Mouse (Mus musculus) thymus, postnatal 36 days (tissue): Measurements from ENCODE around the gene Nploc4.
"Not testable (repeated sequence)": the region's sequence is repeated elsewhere in the genome, so short reads cannot be mapped to it uniquely, and the experiment has no call there.

ENCODE experiments used
- DNase-seq, 2 experiments: peaks; one replicate each; pipeline ENCODE4 v3.0.0; 2022; ENCODE audit warnings: mixed read lengths in 2 of 2

Nploc4 gene

GRCm38 (mm10) chr11:120442344-120442743, 4.8 kb upstream of the Nploc4 start, which contains the start of gene Tspan10:
Tspan10 (plus strand) TSS chr11:120442644.
- no peak for DNase-seq

GRCm38 (mm10) chr11:120437857-120438385, 413 bp upstream of the Nploc4 start:
- no peak for DNase-seq

- DNase-seq: no peak
Measured at GRCm38 (mm10) chr11:120426727-120427126, 10.8 kb downstream of the Nploc4 start.

GRCm38 (mm10) chr11:120423569-120424295, 13.8 kb downstream of the Nploc4 start:
- peak; percentile 42 to 48 for DNase-seq

GRCm38 (mm10) chr11:120422651-120423568, 14.6 kb downstream of the Nploc4 start:
- no peak for DNase-seq

GRCm38 (mm10) chr11:120418592-120418991, 18.9 kb downstream of the Nploc4 start:
- no peak for DNase-seq

- no peak for DNase-seq
Measured at GRCm38 (mm10) chr11:120417852-120418251, 19.7 kb downstream of the Nploc4 start.

GRCm38 (mm10) chr11:120413621-120414020, 23.9 kb downstream of the Nploc4 start:
- DNase-seq: not testable (repeated sequence)

- no peak for DNase-seq
Measured at GRCm38 (mm10) chr11:120406445-120406844, 31.1 kb downstream of the Nploc4 start.

- DNase-seq: no peak
Measured at GRCm38 (mm10) chr11:120405867-120406266, 31.6 kb downstream of the Nploc4 start.

GRCm38 (mm10) chr11:120404814-120405213, 32.7 kb downstream of the Nploc4 start:
- no peak for DNase-seq

- DNase-seq: no peak
Measured at GRCm38 (mm10) chr11:120399319-120399718, 38.2 kb downstream of the Nploc4 start.

- no peak for DNase-seq
Measured at GRCm38 (mm10) chr11:120397602-120398001, 39.9 kb downstream of the Nploc4 start.

GRCm38 (mm10) chr11:120395661-120396060, 41.8 kb downstream of the Nploc4 start:
- no peak for DNase-seq

GRCm38 (mm10) chr11:120388580-120388979, 48.9 kb downstream of the Nploc4 start:
- DNase-seq: no peak

- DNase-seq: no peak
Measured at GRCm38 (mm10) chr11:120387157-120387556, 50.4 kb downstream of the Nploc4 start.

GRCm38 (mm10) chr11:120386632-120387031, 50.9 kb downstream of the Nploc4 start:
- DNase-seq: no peak

- DNase-seq: no peak
Measured at GRCm38 (mm10) chr11:120382509-120382908, 55.0 kb downstream of the Nploc4 start.

GRCm38 (mm10) chr11:120381157-120381556, 56.4 kb downstream of the Nploc4 start:
- DNase-seq: no peak

GRCm38 (mm10) chr11:120380271-120380670, 57.2 kb downstream of the Nploc4 start:
- DNase-seq: no peak

- DNase-seq: peak; percentile 89 to 91
Measured at GRCm38 (mm10) chr11:120378611-120379540, 58.6 kb downstream of the Nploc4 start, which contains the start of gene Faap100. Faap100 (minus strand) TSS chr11:120378764.

GRCm38 (mm10) chr11:120378031-120378610, 59.4 kb downstream of the Nploc4 start:
- DNase-seq: peak in 1 of 2 experiments; percentile 62
